Mouse (Mus musculus) C3H10T1/2 (cell line): ENCODE measurements around the gene A630010A05Rik. TPM values are rescaled to one million over a fixed set of nuclear protein-coding genes. Genes with fewer than 3 reads are reported as not detected.

Experiments
- polyA plus RNA-seq, 2 experiments: library from polyadenylated mRNA; unstranded; fragments of >200 nt; fragmentation: generic; extraction: Trizol; gene quantifications; one replicate each; pipeline ENCODE4 v1.2.1; 2012; ENCODE audit warnings: missing spikeins in 2 of 2

A630010A05Rik gene
- not detected for polyA plus RNA-seq

DNA sequence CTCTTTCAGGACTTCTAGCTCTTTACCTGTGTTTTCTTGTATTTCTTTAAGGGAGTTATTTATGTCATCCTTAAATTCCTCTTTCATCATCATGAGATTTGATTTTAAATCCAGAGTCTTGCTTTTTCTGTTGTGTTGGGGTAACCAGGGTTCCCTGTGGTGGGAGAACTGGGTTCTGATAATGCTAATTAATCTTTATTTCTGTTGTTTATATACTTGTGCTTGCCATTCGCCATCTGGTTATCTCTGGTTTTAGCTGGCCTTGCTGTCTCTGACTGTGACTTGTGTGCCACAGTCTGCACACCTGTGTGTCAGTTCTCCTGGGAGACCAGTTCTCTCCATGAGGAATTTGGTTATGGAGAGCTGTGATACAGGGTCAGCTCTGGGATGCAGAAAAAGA is at the start of gene A630010A05Rik:
TSS of gene A630010A05Rik (plus strand) at position 301 of the 400 bp plus-strand sequence.

Other genes starting within 250 kb of the A630010A05Rik start
- 10 to 100 TPM; 11.7 to 45.9 TPM for gene Fopnl, start 244.9 kb upstream of the A630010A05Rik start, polyA plus RNA-seq
- gene Abcc1, start 200.8 kb upstream of the A630010A05Rik start, polyA plus RNA-seq, result 10 to 100 TPM in 1 of 2 experiments, 1 to 10 TPM in 1; 6.8 to 14.6 TPM